Mouse (Mus musculus): ENCODE measurements around the gene Itga7. TPM values are rescaled to one million over a fixed set of nuclear protein-coding genes. Genes with fewer than 3 reads are reported as not detected.
A peak's percentile ranks its signal among the peaks of the same experiment; 100 is the strongest.

The Itga7 gene
- polyA plus RNA-seq, 1 experiment, result 635 TPM

GRCm38 (mm10) chr10:128910066-128910841, 23.4 kb upstream of the Itga7 start:
- H3K27me3 ChIP-seq (ENCODE audit: control insufficient read depth, insufficient read depth, insufficient read length), result no peaks in the 10 kb centered on the region
- peaks cover 39% of the 10 kb centered on the region for H3K36me3 ChIP-seq (ENCODE audit: control insufficient read depth, insufficient read depth)
- no peak for TF ChIP-seq USF1 (IDR thresholded peaks at IDR 0.05; ENCODE audit: low read depth)
- TF ChIP-seq E2F4 (IDR thresholded peaks at IDR 0.05; ENCODE audit: insufficient read depth), result no peak
- no peak for TF ChIP-seq MYOG (IDR thresholded peaks at IDR 0.05; ENCODE audit: control insufficient read depth in 1 of 3, insufficient read depth in 1 of 3, insufficient read length in 2 of 3, low read depth in 2 of 3)
- no peak for TF ChIP-seq TCF3 (IDR thresholded peaks at IDR 0.05; ENCODE audit: insufficient read length, low read depth)
- TF ChIP-seq POLR2A (IDR thresholded peaks at IDR 0.05; ENCODE audit: insufficient read length, low read depth), result peak; percentile 40
- TF ChIP-seq POLR2AphosphoS2 (IDR thresholded peaks at IDR 0.05; ENCODE audit: insufficient read length, low read depth), result peak; percentile 77
- no peak for TF ChIP-seq MYOD1 (IDR thresholded peaks at IDR 0.05; ENCODE audit: control insufficient read depth in 1 of 3, insufficient read length in 2 of 3, low read depth in 2 of 3)
- no peak for TF ChIP-seq CEBPB (IDR thresholded peaks at IDR 0.05; ENCODE audit: insufficient read depth, poor library complexity, severe bottlenecking)
- no peak for TF ChIP-seq MAX (IDR thresholded peaks at IDR 0.05; ENCODE audit: low read depth)
- no peak for TF ChIP-seq REST (IDR thresholded peaks at IDR 0.05; ENCODE audit: insufficient read depth, insufficient read length)
- TF ChIP-seq TCF12 (IDR thresholded peaks at IDR 0.05; ENCODE audit: insufficient read depth, poor library complexity, severe bottlenecking), result no peak
- no peak for TF ChIP-seq SRF (IDR thresholded peaks at IDR 0.05; ENCODE audit: control insufficient read depth, insufficient read length, low read depth)
- H3K4me2 ChIP-seq (ENCODE audit: low read depth), result peak overlapping the region; percentile 93
- peaks cover 60% of the 10 kb centered on the region for H3K79me2 ChIP-seq (ENCODE audit: control insufficient read depth, insufficient read depth)
- H3K4me3 ChIP-seq, result peak overlapping the region; percentile 96
- peak overlapping the region; percentile 90 for H3ac ChIP-seq (ENCODE audit: control insufficient read depth, insufficient read length)

- Histone ChIP-seq H3K4me2 (ENCODE audit: low read depth) (peak overlapping the region; percentile 93), H3ac (ENCODE audit: control insufficient read depth, insufficient read length) (peak overlapping the region; percentile 90), H3K79me2 (ENCODE audit: control insufficient read depth, insufficient read depth) (peaks cover 64% of the 10 kb centered on the region), H3K27me3 (ENCODE audit: control insufficient read depth, insufficient read depth, insufficient read length) (no peaks in the 10 kb centered on the region), H3K4me3 (peak overlapping the region; percentile 96), H3K36me3 (ENCODE audit: control insufficient read depth, insufficient read depth) (peaks cover 48% of the 10 kb centered on the region)
- TF ChIP-seq USF1 (IDR thresholded peaks at IDR 0.05; ENCODE audit: low read depth) (no peak), CEBPB (IDR thresholded peaks at IDR 0.05; ENCODE audit: insufficient read depth, poor library complexity, severe bottlenecking) (no peak), MAX (IDR thresholded peaks at IDR 0.05; ENCODE audit: low read depth) (no peak), MYOG (IDR thresholded peaks at IDR 0.05; ENCODE audit: control insufficient read depth in 1 of 3, insufficient read depth in 1 of 3, insufficient read length in 2 of 3, low read depth in 2 of 3) (no peak), TCF3 (IDR thresholded peaks at IDR 0.05; ENCODE audit: insufficient read length, low read depth) (no peak), REST (IDR thresholded peaks at IDR 0.05; ENCODE audit: insufficient read depth, insufficient read length) (no peak)
These were observed 22.2 kb upstream of the Itga7 start for GRCm38 (mm10) chr10:128911430-128911829.

DNA sequence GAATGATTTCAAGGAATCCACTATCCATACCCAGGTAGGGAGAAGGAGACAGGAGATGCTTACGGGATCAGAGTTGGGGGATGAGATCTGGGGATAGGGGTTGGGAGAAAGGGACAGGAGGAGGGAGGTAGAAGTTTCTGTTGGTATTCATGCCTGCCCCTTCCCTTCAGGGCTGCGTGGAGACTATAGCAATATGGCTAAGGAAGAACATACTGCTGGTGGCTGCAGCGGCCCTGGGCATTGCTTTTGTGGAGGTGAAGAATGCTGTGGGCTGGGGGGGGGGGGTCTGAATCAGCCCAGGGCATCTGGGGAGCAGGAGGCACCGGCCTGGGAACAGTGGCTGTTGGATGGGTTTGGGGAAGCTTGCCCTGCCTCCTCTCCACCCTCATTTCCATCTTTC, 21.4 kb upstream of the Itga7 start:
- peak overlapping the region; percentile 93 for H3K4me2 ChIP-seq (ENCODE audit: low read depth)
- no peak overlapping the region for H3ac ChIP-seq (ENCODE audit: control insufficient read depth, insufficient read length)
- peaks cover 64% of the 10 kb centered on the region for H3K79me2 ChIP-seq (ENCODE audit: control insufficient read depth, insufficient read depth)
- no peak for TF ChIP-seq CEBPB (IDR thresholded peaks at IDR 0.05; ENCODE audit: insufficient read depth, poor library complexity, severe bottlenecking)
- peak; percentile 71 for TF ChIP-seq POLR2AphosphoS2 (IDR thresholded peaks at IDR 0.05; ENCODE audit: insufficient read length, low read depth)
- no peak for TF ChIP-seq SRF (IDR thresholded peaks at IDR 0.05; ENCODE audit: control insufficient read depth, insufficient read length, low read depth)
- H3K36me3 ChIP-seq (ENCODE audit: control insufficient read depth, insufficient read depth), result peaks cover 57% of the 10 kb centered on the region
- H3K4me3 ChIP-seq, result peak overlapping the region; percentile 96
- no peaks in the 10 kb centered on the region for H3K27me3 ChIP-seq (ENCODE audit: control insufficient read depth, insufficient read depth, insufficient read length)

GRCm38 (mm10) chr10:128912791-128913190, 20.8 kb upstream of the Itga7 start:
- Histone ChIP-seq H3K27me3 (ENCODE audit: control insufficient read depth, insufficient read depth, insufficient read length) (no peaks in the 10 kb centered on the region), H3K4me2 (ENCODE audit: low read depth) (peak overlapping the region; percentile 93), H3K79me2 (ENCODE audit: control insufficient read depth, insufficient read depth) (peaks cover 64% of the 10 kb centered on the region), H3K36me3 (ENCODE audit: control insufficient read depth, insufficient read depth) (peaks cover 61% of the 10 kb centered on the region), H3ac (ENCODE audit: control insufficient read depth, insufficient read length) (no peak overlapping the region), H3K4me3 (peak overlapping the region; percentile 96)
- TF ChIP-seq POLR2AphosphoS2 (IDR thresholded peaks at IDR 0.05; ENCODE audit: insufficient read length, low read depth) (peak; percentile 80), TCF12 (IDR thresholded peaks at IDR 0.05; ENCODE audit: insufficient read depth, poor library complexity, severe bottlenecking) (no peak)

GRCm38 (mm10) chr10:128913219-128913618, 20.4 kb upstream of the Itga7 start:
- H3K36me3 ChIP-seq (ENCODE audit: control insufficient read depth, insufficient read depth), result peaks cover 61% of the 10 kb centered on the region
- H3K4me3 ChIP-seq, result peak overlapping the region; percentile 96
- no peaks in the 10 kb centered on the region for H3K27me3 ChIP-seq (ENCODE audit: control insufficient read depth, insufficient read depth, insufficient read length)
- peak overlapping the region; percentile 93 for H3K4me2 ChIP-seq (ENCODE audit: low read depth)
- H3K79me2 ChIP-seq (ENCODE audit: control insufficient read depth, insufficient read depth), result peaks cover 64% of the 10 kb centered on the region
- TF ChIP-seq E2F4 (IDR thresholded peaks at IDR 0.05; ENCODE audit: insufficient read depth), result no peak
- no peak for TF ChIP-seq REST (IDR thresholded peaks at IDR 0.05; ENCODE audit: insufficient read depth, insufficient read length)
- TF ChIP-seq SRF (IDR thresholded peaks at IDR 0.05; ENCODE audit: control insufficient read depth, insufficient read length, low read depth), result no peak
- TF ChIP-seq MYOD1 (IDR thresholded peaks at IDR 0.05; ENCODE audit: control insufficient read depth in 1 of 3, insufficient read length in 2 of 3, low read depth in 2 of 3), result no peak
- TF ChIP-seq TCF3 (IDR thresholded peaks at IDR 0.05; ENCODE audit: insufficient read length, low read depth), result no peak
- no peak for TF ChIP-seq POLR2A (IDR thresholded peaks at IDR 0.05; ENCODE audit: insufficient read length, low read depth)
- TF ChIP-seq POLR2AphosphoS2 (IDR thresholded peaks at IDR 0.05; ENCODE audit: insufficient read length, low read depth), result no peak
- no peak for TF ChIP-seq CEBPB (IDR thresholded peaks at IDR 0.05; ENCODE audit: insufficient read depth, poor library complexity, severe bottlenecking)
- no peak for TF ChIP-seq MAX (IDR thresholded peaks at IDR 0.05; ENCODE audit: low read depth)
- no peak for TF ChIP-seq MYOG (IDR thresholded peaks at IDR 0.05; ENCODE audit: control insufficient read depth in 1 of 3, insufficient read depth in 1 of 3, insufficient read length in 2 of 3, low read depth in 2 of 3)
- no peak for TF ChIP-seq USF1 (IDR thresholded peaks at IDR 0.05; ENCODE audit: low read depth)
- no peak overlapping the region for H3ac ChIP-seq (ENCODE audit: control insufficient read depth, insufficient read length)
